Mouse (Mus musculus) intestine, embryonic 15.5 days (tissue): Measurements from ENCODE around the gene Tsnaxip1. TPM values are rescaled to one million over a fixed set of nuclear protein-coding genes. Genes with fewer than 3 reads are reported as not detected.
A peak's percentile ranks its signal among the peaks of the same experiment; 100 is the strongest.
"Not testable (repeated sequence)": the region's sequence is repeated elsewhere in the genome, so short reads cannot be mapped to it uniquely, and the experiment has no call there.

Experiments
- ATAC-seq: fragments of 200-750 bp; cut with Nextera tagmentation; 2 replicates; pipeline ENCODE4 v1.8.0; 2017; ENCODE audit warnings: moderate TSS enrichment, moderate library complexity
- H3K27ac ChIP-seq: fragments of 300-500 bp; sonication (generic); 2 replicates; pipeline ENCODE4 v1.5.1; 2015; ENCODE audit warnings: mild to moderate bottlenecking, inconsistent platforms
- H3K27me3 ChIP-seq: fragments of 300-500 bp; sonication (generic); replicated peaks from 2 replicates; pipeline ENCODE4 v1.6.1; 2015; ENCODE audit warnings: inconsistent platforms
- H3K36me3 ChIP-seq: fragments of 300-500 bp; sonication (generic); 2 replicates; pipeline ENCODE4 v1.6.1; 2015; ENCODE audit warnings: inconsistent platforms
- H3K4me1 ChIP-seq: fragments of 300-500 bp; sonication (generic); replicated peaks from 2 replicates; pipeline ENCODE4 v1.6.1; 2015; ENCODE audit warnings: inconsistent platforms
- H3K4me2 ChIP-seq: fragments of 300-500 bp; sonication (generic); replicated peaks from 2 replicates; pipeline ENCODE4 v1.6.1; 2015; ENCODE audit warnings: mild to moderate bottlenecking, inconsistent platforms
- H3K4me3 ChIP-seq: fragments of 300-500 bp; sonication (generic); replicated peaks from 2 replicates; pipeline ENCODE4 v1.5.1; 2015; ENCODE audit warnings: inconsistent platforms
- H3K9ac ChIP-seq: fragments of 300-500 bp; sonication (generic); 2 replicates; pipeline ENCODE4 v1.6.1; 2015; ENCODE audit warnings: inconsistent platforms
- H3K9me3 ChIP-seq: fragments of 300-500 bp; sonication (generic); 2 replicates; pipeline ENCODE4 v1.6.1; 2016; ENCODE audit warnings: inconsistent platforms
- WGBS: fragments of 180-500 bp; shearing (Covaris S2); methylation state at CpG from one replicate; pipeline ENCODE4 v1.1.7; 2015; 5-methylcytosine and 5-hydroxymethylcytosine counted together
- polyA plus RNA-seq: library from polyadenylated mRNA; unstranded; fragments of >200 nt; fragmentation: Nextera tagmentation; extraction: Ambion mirVana; gene quantifications from 2 replicates; pipeline ENCODE4 v1.2.1, GENCODE M21; 2015

Tsnaxip1 gene
- polyA plus RNA-seq, 1 experiment from 2014 or later = not detected

DNA sequence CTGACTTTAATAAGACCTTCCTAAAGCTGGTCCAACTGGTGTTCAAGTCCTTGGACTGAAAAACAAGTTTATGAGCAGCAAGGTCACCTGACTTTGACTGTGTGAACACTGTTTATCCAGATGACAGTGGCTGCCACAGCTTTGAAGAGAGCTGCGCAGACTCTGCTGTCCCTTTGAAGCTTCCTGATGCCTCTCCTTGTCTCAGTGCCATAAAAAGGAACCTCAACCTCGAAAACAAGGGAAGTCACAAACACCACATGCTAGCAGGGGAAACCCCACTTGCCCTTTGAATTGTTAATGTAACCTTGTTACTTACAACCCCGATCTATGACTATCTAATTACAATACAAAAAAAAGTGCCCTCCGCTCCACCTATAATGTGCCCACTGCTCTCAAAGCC is 2.0 kb upstream of the Tsnaxip1 start:
- no peak for ATAC-seq
- Histone ChIP-seq H3K4me1 (peaks cover 9% of the 10 kb centered on the region; the same call in 1 of the 2 replicates), H3K27me3 (no peaks in the 10 kb centered on the region), H3K4me2 (peak overlapping the region; percentile 73), H3K36me3 (peaks cover 16% of the 10 kb centered on the region), H3K27ac (no peak overlapping the region), H3K4me3 (no peak overlapping the region), H3K9me3 (no peaks in the 10 kb centered on the region), H3K9ac (no peak overlapping the region)
- WGBS = 72% methylated on average over 4 of the region's 4 CpGs

GRCm38 (mm10) chr8:105826379-105826778 is 1.2 kb upstream of the Tsnaxip1 start:
- peak overlapping the region; percentile 73 for H3K4me2 ChIP-seq
- no peaks in the 10 kb centered on the region for H3K9me3 ChIP-seq
- WGBS = 3% methylated on average over 4 of the region's 4 CpGs
- H3K4me1 ChIP-seq = peaks cover 9% of the 10 kb centered on the region; the same call in 1 of the 2 replicates
- peak overlapping the region; percentile 94 for H3K9ac ChIP-seq
- H3K27me3 ChIP-seq = no peaks in the 10 kb centered on the region
- H3K4me3 ChIP-seq = peak overlapping the region; percentile 83
- H3K36me3 ChIP-seq = peaks cover 9% of the 10 kb centered on the region
- peak overlapping the region; percentile 72 for H3K27ac ChIP-seq
- no peak for ATAC-seq

- not testable (repeated sequence) for H3K9ac ChIP-seq, H3K27me3 ChIP-seq, H3K4me2 ChIP-seq, H3K9me3 ChIP-seq, H3K36me3 ChIP-seq, ATAC-seq, H3K4me3 ChIP-seq, H3K4me1 ChIP-seq, H3K27ac ChIP-seq
- 74% methylated on average over 2 of the region's 2 CpGs for WGBS
Measured at GRCm38 (mm10) chr8:105833740-105834139, 6.2 kb downstream of the Tsnaxip1 start.

DNA sequence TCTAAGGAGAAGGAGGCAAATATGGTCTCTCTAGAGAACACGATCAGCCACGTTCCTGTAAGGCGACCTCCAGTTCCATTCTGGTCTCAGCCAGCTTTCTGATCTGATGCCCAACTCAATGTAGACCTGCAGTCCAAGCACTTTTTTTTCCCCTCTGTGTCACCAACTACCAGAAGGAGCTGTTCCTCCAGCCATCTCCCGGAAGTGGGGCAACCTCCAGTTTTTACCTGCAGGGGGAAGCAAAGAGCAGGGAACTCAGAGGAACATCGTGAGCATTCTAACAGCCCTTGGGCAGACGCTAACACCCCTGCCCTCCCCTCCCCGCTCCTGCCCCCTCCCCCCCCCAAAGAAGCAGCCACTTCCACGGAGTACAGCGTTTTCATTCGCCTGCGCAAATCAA is 7.8 kb downstream of the Tsnaxip1 start:
- H3K9ac ChIP-seq = no peak overlapping the region
- peak; percentile 23 for ATAC-seq
- no peaks in the 10 kb centered on the region for H3K9me3 ChIP-seq
- WGBS = 28% methylated on average over 11 of the region's 11 CpGs
- no peaks in the 10 kb centered on the region for H3K27me3 ChIP-seq
- H3K4me3 ChIP-seq = no peak overlapping the region
- no peaks in the 10 kb centered on the region for H3K4me1 ChIP-seq
- no peaks in the 10 kb centered on the region for H3K36me3 ChIP-seq
- no peak overlapping the region for H3K4me2 ChIP-seq
- H3K27ac ChIP-seq = no peak overlapping the region

- Histone ChIP-seq H3K4me2 (no peak overlapping the region), H3K36me3 (no peaks in the 10 kb centered on the region), H3K9ac (no peak overlapping the region), H3K27ac (no peak overlapping the region), H3K9me3 (no peaks in the 10 kb centered on the region), H3K4me1 (no peaks in the 10 kb centered on the region), H3K4me3 (no peak overlapping the region), H3K27me3 (no peaks in the 10 kb centered on the region)
- 85% methylated on average over 6 of the region's 6 CpGs for WGBS
- ATAC-seq = no peak
Measured at GRCm38 (mm10) chr8:105836991-105837390, 9.5 kb downstream of the Tsnaxip1 start.

- Histone ChIP-seq H3K9ac (no peak overlapping the region), H3K4me3 (no peak overlapping the region), H3K27ac (no peak overlapping the region), H3K36me3 (peaks cover 8% of the 10 kb centered on the region), H3K9me3 (no peaks in the 10 kb centered on the region), H3K4me1 (no peaks in the 10 kb centered on the region), H3K27me3 (no peaks in the 10 kb centered on the region), H3K4me2 (no peak overlapping the region)
- WGBS = 90% methylated on average over 5 of the region's 5 CpGs
- ATAC-seq = no peak
Measured at GRCm38 (mm10) chr8:105839209-105839608, 11.7 kb downstream of the Tsnaxip1 start.

DNA sequence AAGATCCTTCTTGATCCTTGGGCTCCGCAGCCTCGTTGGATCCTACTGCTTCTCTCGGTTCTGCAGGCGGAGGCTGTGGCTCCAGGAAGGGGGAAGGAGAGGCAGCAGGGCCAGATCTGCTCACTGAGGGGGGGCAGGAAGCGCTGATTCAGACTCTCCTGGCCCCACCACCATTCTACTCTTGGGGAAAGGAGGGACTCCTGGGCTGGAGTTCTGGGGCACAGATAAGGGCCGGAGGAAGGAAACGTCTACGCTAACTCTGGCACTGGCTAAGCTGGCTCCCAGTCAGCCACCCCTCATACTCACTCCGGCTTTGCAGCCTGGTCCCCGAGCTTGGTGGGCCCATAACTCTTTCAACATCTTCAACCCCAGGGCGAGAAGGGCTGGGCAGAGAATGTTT is 19.1 kb downstream of the Tsnaxip1 start:
- Histone ChIP-seq H3K9ac (no peak overlapping the region), H3K27me3 (no peaks in the 10 kb centered on the region), H3K4me2 (no peak overlapping the region), H3K36me3 (peaks cover 40% of the 10 kb centered on the region), H3K4me1 (peaks cover 7% of the 10 kb centered on the region), H3K4me3 (no peak overlapping the region), H3K9me3 (no peaks in the 10 kb centered on the region), H3K27ac (no peak overlapping the region)
- 91% methylated on average over 11 of the region's 11 CpGs for WGBS
- ATAC-seq = no peak

DNA sequence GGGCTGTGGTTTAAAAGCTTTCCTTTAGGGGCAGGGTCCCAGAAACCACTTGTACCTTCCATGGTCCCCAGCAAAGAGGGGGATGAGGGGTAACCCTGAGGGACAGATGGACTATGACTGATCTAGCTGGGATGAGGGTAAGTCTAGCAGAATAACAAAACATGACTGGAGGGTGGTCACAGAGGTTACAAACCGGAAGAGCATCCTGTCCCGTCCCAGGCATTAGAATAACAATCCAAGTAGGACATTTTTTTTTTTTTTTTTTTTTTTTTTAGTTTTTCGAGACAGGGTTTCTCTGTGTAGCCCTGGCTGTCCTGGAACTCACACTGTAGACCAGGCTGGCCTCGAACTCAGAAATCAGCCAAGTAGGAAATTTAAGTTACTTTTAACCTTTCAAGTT is 22.5 kb downstream of the Tsnaxip1 start:
- H3K4me1 ChIP-seq = peaks cover 7% of the 10 kb centered on the region
- peaks cover 25% of the 10 kb centered on the region for H3K36me3 ChIP-seq
- H3K27me3 ChIP-seq = no peaks in the 10 kb centered on the region
- no peaks in the 10 kb centered on the region for H3K9me3 ChIP-seq
- H3K27ac ChIP-seq = no peak overlapping the region
- no peak overlapping the region for H3K4me2 ChIP-seq
- H3K9ac ChIP-seq = no peak overlapping the region
- 84% methylated on average over 4 of the region's 4 CpGs for WGBS
- ATAC-seq = no peak
- no peak overlapping the region for H3K4me3 ChIP-seq

- WGBS = 79% methylated on average over 7 of the region's 7 CpGs
- peak overlapping the region; percentile 30 for H3K4me2 ChIP-seq
- H3K4me1 ChIP-seq = peaks cover 7% of the 10 kb centered on the region
- H3K27ac ChIP-seq = no peak overlapping the region
- no peaks in the 10 kb centered on the region for H3K9me3 ChIP-seq
- H3K27me3 ChIP-seq = no peaks in the 10 kb centered on the region
- ATAC-seq = no peak
- no peak overlapping the region for H3K4me3 ChIP-seq
- H3K36me3 ChIP-seq = peaks cover 25% of the 10 kb centered on the region
- no peak overlapping the region for H3K9ac ChIP-seq
Measured at GRCm38 (mm10) chr8:105850611-105851010, 23.1 kb downstream of the Tsnaxip1 start.

- Histone ChIP-seq H3K9me3 (no peaks in the 10 kb centered on the region), H3K4me2 (peak overlapping the region; percentile 67), H3K36me3 (peaks cover 16% of the 10 kb centered on the region), H3K9ac (peak overlapping the region; percentile 64), H3K4me1 (peaks cover 11% of the 10 kb centered on the region), H3K27me3 (no peaks in the 10 kb centered on the region), H3K27ac (peak overlapping the region; percentile 51; the same call in 1 of the 2 replicates), H3K4me3 (peak overlapping the region; percentile 68)
- WGBS = under 1% methylated on average over 34 of the region's 34 CpGs
- ATAC-seq = peak; percentile 81
Measured at GRCm38 (mm10) chr8:105851651-105852143, 24.2 kb downstream of the Tsnaxip1 start.

- no peak overlapping the region for H3K4me3 ChIP-seq
- peaks cover 15% of the 10 kb centered on the region for H3K4me1 ChIP-seq
- no peaks in the 10 kb centered on the region for H3K9me3 ChIP-seq
- peak overlapping the region; percentile 67; the same call in 1 of the 2 replicates for H3K4me2 ChIP-seq
- no peak overlapping the region for H3K9ac ChIP-seq
- H3K36me3 ChIP-seq = peaks cover 11% of the 10 kb centered on the region
- H3K27ac ChIP-seq = no peak overlapping the region
- no peak for ATAC-seq
- H3K27me3 ChIP-seq = no peaks in the 10 kb centered on the region
- 77% methylated on average over 12 of the region's 12 CpGs for WGBS
Measured at GRCm38 (mm10) chr8:105852146-105852729, 24.7 kb downstream of the Tsnaxip1 start.

- WGBS = 83% methylated on average over 3 of the region's 3 CpGs
- H3K4me2 ChIP-seq = peak within 1 kb of the TSS; percentile 67; the same call in 1 of the 2 replicates
- peaks cover 7% of the 10 kb centered on the region; the same call in 1 of the 2 replicates for H3K36me3 ChIP-seq
- ATAC-seq = no peak
- H3K4me1 ChIP-seq = peaks cover 21% of the 10 kb centered on the region
- H3K4me3 ChIP-seq = no peak within 1 kb of the TSS
- H3K9me3 ChIP-seq = no peaks in the 10 kb centered on the region
- H3K27ac ChIP-seq = no peak within 1 kb of the TSS
- no peaks in the 10 kb centered on the region for H3K27me3 ChIP-seq
- no peak within 1 kb of the TSS for H3K9ac ChIP-seq
Measured at GRCm38 (mm10) chr8:105853178-105853577, 25.6 kb downstream of the Tsnaxip1 start, which contains the start of gene Cenpt. TSS of gene Cenpt (minus strand) at chr8:105853278.

GRCm38 (mm10) chr8:105854303-105854702 is 26.8 kb downstream of the Tsnaxip1 start:
- Histone ChIP-seq H3K36me3 (no peaks in the 10 kb centered on the region; the same call in 1 of the 2 replicates), H3K4me3 (peak overlapping the region; percentile 85), H3K9me3 (no peaks in the 10 kb centered on the region), H3K27ac (no peak overlapping the region), H3K27me3 (no peaks in the 10 kb centered on the region), H3K4me2 (peak overlapping the region; percentile 91), H3K9ac (peak overlapping the region; percentile 73; the same call in 1 of the 2 replicates), H3K4me1 (peaks cover 28% of the 10 kb centered on the region)
- 25% methylated on average over 8 of the region's 8 CpGs for WGBS
- ATAC-seq = no peak
